Mouse (Mus musculus) central nervous system, embryonic 14 days (tissue): ENCODE data around the gene Olfr105-ps. TPM values are rescaled to one million over a fixed set of nuclear protein-coding genes. Genes with fewer than 3 reads are reported as not detected.

Experiments
- polyA plus RNA-seq: library from polyadenylated mRNA; depleted of rRNA; stranded (reverse); fragments of >200 nt; gene quantifications from 2 replicates; pipeline ENCODE4 v1.2.3, GENCODE M21; 2012; rRNA removed

The Olfr105-ps gene
- not detected in 2 replicates for polyA plus RNA-seq

GRCm38 (mm10) chr17:37378733-37379132 is at the start of gene Olfr105-ps:
TSS of gene Olfr105-ps (plus strand) at chr17:37379033.

GRCm38 (mm10) chr17:37339598-37339997 is 39.2 kb upstream of the Olfr105-ps start, which contains the start of gene Olfr103:
TSS of gene Olfr103 (minus strand) at chr17:37339698.

GRCm38 (mm10) chr17:37359282-37359681 is 19.6 kb upstream of the Olfr105-ps start, which contains the start of gene Olfr104-ps:
TSS of gene Olfr104-ps (plus strand) at chr17:37359582.

GRCm38 (mm10) chr17:37390093-37390492 is 11.3 kb downstream of the Olfr105-ps start, which contains the start of gene Olfr106-ps:
TSS of gene Olfr106-ps (plus strand) at chr17:37390393.

GRCm38 (mm10) chr17:37398926-37399325 is 20.1 kb downstream of the Olfr105-ps start, which contains the start of gene Olfr107:
TSS of gene Olfr107 (plus strand) at chr17:37399226.

Other genes starting within 250 kb of the Olfr105-ps start
- gene Olfr93, start 217.5 kb upstream of the Olfr105-ps start, polyA plus RNA-seq: not detected in 2 replicates
- gene Ubd, start 185.1 kb upstream of the Olfr105-ps start, polyA plus RNA-seq: 0.15 and 0.41 TPM in 2 replicates
- 0.04 TPM in 1 of 2 replicates, not detected in the other for gene Olfr94, start 178.0 kb upstream of the Olfr105-ps start, polyA plus RNA-seq
- gene Olfr95, start 165.9 kb upstream of the Olfr105-ps start, polyA plus RNA-seq: 0.01 TPM in 1 of 2 replicates, not detected in the other
- not detected in 2 replicates for gene Olfr96, start 158.9 kb upstream of the Olfr105-ps start, polyA plus RNA-seq
- gene Olfr97, start 141.7 kb upstream of the Olfr105-ps start, polyA plus RNA-seq: not detected in 2 replicates
- not detected in 2 replicates for gene Olfr98, start 115.3 kb upstream of the Olfr105-ps start, polyA plus RNA-seq
- 0.74 and 0.78 TPM in 2 replicates for gene H2-M3, start 108.8 kb upstream of the Olfr105-ps start, polyA plus RNA-seq
- not detected in 2 replicates for gene Olfr99, start 95.6 kb upstream of the Olfr105-ps start, polyA plus RNA-seq
- gene Olfr101, start 74.7 kb upstream of the Olfr105-ps start, polyA plus RNA-seq: not detected in 2 replicates
- not detected in 2 replicates for gene Olfr102, start 62.0 kb upstream of the Olfr105-ps start, polyA plus RNA-seq
- gene Olfr103, start 39.3 kb upstream of the Olfr105-ps start, polyA plus RNA-seq: not detected in 2 replicates
- not detected in 2 replicates for gene Olfr104-ps, start 19.5 kb upstream of the Olfr105-ps start, polyA plus RNA-seq
- gene Olfr106-ps, start 11.4 kb downstream of the Olfr105-ps start, polyA plus RNA-seq: not detected in 2 replicates
- gene Olfr107, start 20.2 kb downstream of the Olfr105-ps start, polyA plus RNA-seq: not detected in 2 replicates
- gene Olfr108, start 66.4 kb downstream of the Olfr105-ps start, polyA plus RNA-seq: not detected in 2 replicates
- not detected in 2 replicates for gene Olfr109, start 79.9 kb downstream of the Olfr105-ps start, polyA plus RNA-seq
- gene H2-M2, start 104.5 kb downstream of the Olfr105-ps start, polyA plus RNA-seq: not detected in 2 replicates
- gene Olfr110, start 113.4 kb downstream of the Olfr105-ps start, polyA plus RNA-seq: 0.02 TPM in 1 of 2 replicates, not detected in the other
- gene Olfr111, start 129.0 kb downstream of the Olfr105-ps start, polyA plus RNA-seq: 0.05 and 0.14 TPM in 2 replicates
- not detected in 2 replicates for gene Olfr112, start 190.4 kb downstream of the Olfr105-ps start, polyA plus RNA-seq
- not detected in 2 replicates for gene Olfr113, start 198.6 kb downstream of the Olfr105-ps start, polyA plus RNA-seq
- gene Olfr114, start 213.7 kb downstream of the Olfr105-ps start, polyA plus RNA-seq: not detected in 2 replicates
- not detected in 2 replicates for gene Olfr115, start 248.1 kb downstream of the Olfr105-ps start, polyA plus RNA-seq
- not detected in 2 replicates for gene Olfr116, start 248.2 kb downstream of the Olfr105-ps start, polyA plus RNA-seq